Mouse (Mus musculus) urinary bladder, postnatal 0 days (tissue): ENCODE data around the gene Cttn. TPM values are rescaled to one million over a fixed set of nuclear protein-coding genes. Genes with fewer than 3 reads are reported as not detected.

Source experiments
- polyA plus RNA-seq: library from polyadenylated mRNA; unstranded; fragments of >200 nt; fragmentation: Nextera tagmentation; extraction: Ambion mirVana; gene quantifications from 2 replicates; pipeline ENCODE4 v1.2.1, GENCODE M21; 2015

The Cttn gene
- polyA plus RNA-seq: 144 and 158 TPM in 2 replicates

GRCm38 (mm10) chr7:144470545-144471059 is at the start of gene Cttn:
Gene Cttn (minus strand): TSS chr7:144471009.

Other genes starting within 250 kb of the Cttn start
- 16.8 and 19.2 TPM in 2 replicates for gene Ppfia1, start 82.7 kb upstream of the Cttn start, polyA plus RNA-seq
- gene Fadd, start 111.5 kb upstream of the Cttn start, polyA plus RNA-seq: 5.7 and 6.1 TPM in 2 replicates